Mouse (Mus musculus) CH12.LX (cell line): ENCODE measurements around the gene Bcas3.

Experiments
- CHD2 ChIP-seq: IDR thresholded peaks from 2 replicates; pipeline ENCODE4 v1.6.1; 2011; ENCODE audit warnings: low read length, improper control_type of control experiment
- CTCF ChIP-seq, 2 experiments: IDR thresholded peaks in 1 of 2; conservative IDR thresholded peaks in 1 of 2; 2 replicates each; pipeline ENCODE4 v1.5.1; 2011 to 2012; ENCODE audit warnings: low read depth in 2 of 2, low read length in 2 of 2, improper control_type of control experiment in 1 of 2, inconsistent platforms in 1 of 2, mild to moderate bottlenecking in 1 of 2, moderate library complexity in 1 of 2
- E2F4 ChIP-seq: IDR thresholded peaks from 2 replicates; pipeline ENCODE4 v1.6.1; 2011; ENCODE audit warnings: low read depth, low read length, improper control_type of control experiment; ENCODE audit not compliant: insufficient replicate concordance
- ELF1 ChIP-seq: IDR thresholded peaks from 2 replicates; pipeline ENCODE4 v1.6.1; 2014; ENCODE audit warnings: low read depth, mild to moderate bottlenecking, inconsistent platforms, low read length, improper control_type of control experiment
- EP300 ChIP-seq: IDR thresholded peaks from 2 replicates; pipeline ENCODE4 v1.6.1; 2011; ENCODE audit warnings: low read length, improper control_type of control experiment
- ETS1 ChIP-seq: conservative IDR thresholded peaks from 2 replicates; pipeline ENCODE4 v1.6.1; 2012; ENCODE audit warnings: low read depth, mild to moderate bottlenecking, inconsistent platforms, low read length, improper control_type of control experiment, moderate library complexity
- HCFC1 ChIP-seq: IDR thresholded peaks from 2 replicates; pipeline ENCODE4 v1.6.1; 2012; ENCODE audit warnings: low read depth, mild to moderate bottlenecking, inconsistent platforms, low read length, improper control_type of control experiment
- MXI1 ChIP-seq: IDR thresholded peaks from 2 replicates; pipeline ENCODE4 v1.6.1; 2011; ENCODE audit warnings: mild to moderate bottlenecking, low read depth, low read length, improper control_type of control experiment
- NELFE ChIP-seq: IDR thresholded peaks from 2 replicates; pipeline ENCODE4 v1.6.1; 2011; ENCODE audit warnings: low read depth, low read length, improper control_type of control experiment
- POLR2A ChIP-seq: IDR thresholded peaks from 2 replicates; pipeline ENCODE4 v1.6.1; 2011; ENCODE audit warnings: low read depth, mild to moderate bottlenecking, improper control_type of control experiment, low read length
- USF1 ChIP-seq: IDR thresholded peaks from 2 replicates; pipeline ENCODE4 v1.6.1; 2014; ENCODE audit warnings: low read depth, mild to moderate bottlenecking, inconsistent platforms, low read length, improper control_type of control experiment
- ZC3H11A ChIP-seq: IDR thresholded peaks from 2 replicates; pipeline ENCODE4 v1.6.1; 2012; ENCODE audit warnings: low read depth, mild to moderate bottlenecking, inconsistent platforms, low read length, improper control_type of control experiment
- ZNF384 ChIP-seq: IDR thresholded peaks from 2 replicates; pipeline ENCODE4 v1.6.1; 2012; ENCODE audit warnings: low read depth, low read length, improper control_type of control experiment, inconsistent platforms

GRCm38 (mm10) chr11:85313361-85313760 is 39.6 kb upstream of the Bcas3 start:
- TF ChIP-seq CTCF (conservative IDR thresholded peaks at IDR 0.05 in 1 of 2, IDR thresholded peaks at IDR 0.05 in 1 of 2; ENCODE audit: low read depth in 2 of 2, low read length in 2 of 2): no peak
- TF ChIP-seq ETS1: no peak
- TF ChIP-seq POLR2A: no peak
- TF ChIP-seq EP300: no peak
- no peak for TF ChIP-seq USF1
- no peak for TF ChIP-seq HCFC1
- TF ChIP-seq E2F4: no peak
- TF ChIP-seq CHD2: no peak
- TF ChIP-seq NELFE: no peak
- no peak for TF ChIP-seq ZNF384
- no peak for TF ChIP-seq MXI1
- no peak for TF ChIP-seq ZC3H11A
- TF ChIP-seq ELF1: no peak
